Mouse (Mus musculus) intestine, postnatal 0 days (tissue): ENCODE measurements around the gene Ankrd12. TPM values are rescaled to one million over a fixed set of nuclear protein-coding genes. Genes with fewer than 3 reads are reported as not detected.

Experiments
- ATAC-seq: fragments of 200-750 bp; cut with Nextera tagmentation; 2 replicates; pipeline ENCODE4 v1.8.0; 2017; ENCODE audit warnings: mild to moderate bottlenecking, moderate TSS enrichment, moderate library complexity
- H3K27ac ChIP-seq: fragments of 300-500 bp; sonication (generic); 2 replicates; pipeline ENCODE4 v1.5.1; 2014; ENCODE audit warnings: mild to moderate bottlenecking, low read depth, low read length, moderate library complexity
- H3K27me3 ChIP-seq: fragments of 300-500 bp; sonication (generic); replicated peaks from 2 replicates; pipeline ENCODE4 v1.6.1; 2014; ENCODE audit warnings: low read length, mixed read lengths; ENCODE audit not compliant: control insufficient read depth, insufficient read depth
- H3K36me3 ChIP-seq: fragments of 300-500 bp; sonication (generic); 2 replicates; pipeline ENCODE4 v1.6.1; 2014; ENCODE audit warnings: mild to moderate bottlenecking, moderate library complexity; ENCODE audit not compliant: control insufficient read depth, insufficient read depth
- H3K4me1 ChIP-seq: fragments of 300-500 bp; sonication (generic); replicated peaks from 2 replicates; pipeline ENCODE4 v1.6.1; 2014; ENCODE audit warnings: antibody characterized with exemption, low read length, mixed read lengths; ENCODE audit not compliant: control insufficient read depth, insufficient read depth
- H3K4me2 ChIP-seq: fragments of 300-500 bp; sonication (generic); replicated peaks from 2 replicates; pipeline ENCODE4 v1.6.1; 2014; ENCODE audit warnings: low read depth, mild to moderate bottlenecking, moderate library complexity
- H3K4me3 ChIP-seq: fragments of 300-500 bp; sonication (generic); 2 replicates; pipeline ENCODE4 v1.5.1; 2014; ENCODE audit warnings: low read depth, low read length
- H3K9ac ChIP-seq: fragments of 300-500 bp; sonication (generic); 2 replicates; pipeline ENCODE4 v1.6.1; 2014; ENCODE audit warnings: mild to moderate bottlenecking, low read depth, low read length
- H3K9me3 ChIP-seq: fragments of 300-500 bp; sonication (generic); 2 replicates; pipeline ENCODE4 v1.6.1; 2016; ENCODE audit warnings: mixed run types; ENCODE audit not compliant: control insufficient read depth
- CTCF ChIP-seq: sonication (generic); IDR thresholded peaks from 2 replicates; pipeline ENCODE4 v1.5.1; 2016; ENCODE audit warnings: low read depth, mild to moderate bottlenecking, control low read depth, antibody characterized with exemption, moderate library complexity
- WGBS: fragments of 180-500 bp; shearing (Covaris S2); extraction: QIAGEN DNeasy Blood & Tissue Kit; methylation state at CpG from one replicate; pipeline ENCODE4 v1.1.7; 2014; 5-methylcytosine and 5-hydroxymethylcytosine counted together
- polyA plus RNA-seq: library from polyadenylated mRNA; unstranded; fragments of >200 nt; fragmentation: Nextera tagmentation; extraction: Ambion mirVana; gene quantifications from 2 replicates; pipeline ENCODE4 v1.2.1, GENCODE M21; 2015

The Ankrd12 gene
- polyA plus RNA-seq: 21.9 and 24.8 TPM in 2 replicates

DNA sequence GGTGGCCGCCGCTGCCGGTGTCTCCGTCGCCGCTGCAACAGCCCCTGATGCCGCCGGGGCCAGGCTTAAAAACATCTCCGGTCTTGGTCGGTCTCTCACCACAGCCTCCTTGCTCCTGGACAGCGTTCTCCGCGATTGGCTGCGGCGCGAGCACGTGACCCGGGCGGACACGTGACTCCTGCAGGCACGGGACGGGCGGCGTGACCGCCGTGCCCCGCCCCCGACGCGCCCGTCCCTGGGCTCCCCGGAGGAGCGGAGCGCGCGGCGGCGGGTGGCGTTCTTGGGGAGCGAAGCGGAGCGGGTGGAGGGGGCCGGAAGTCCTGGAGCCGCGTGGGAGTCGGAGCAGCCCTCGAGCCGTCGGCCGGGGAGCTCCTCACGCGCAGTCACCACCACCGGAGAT is at the start of gene Ankrd12:
Ankrd12 (minus strand) TSS at position 156 of the 400 bp plus-strand sequence.
- no peaks in the 10 kb centered on the region for H3K9me3 ChIP-seq
- H3K27me3 ChIP-seq: no peaks in the 10 kb centered on the region
- WGBS: under 1% methylated on average over 53 of the region's 53 CpGs
- H3K4me2 ChIP-seq: peak within 1 kb of the TSS; percentile 95
- peak within 1 kb of the TSS; percentile 88 for H3K9ac ChIP-seq
- peak within 1 kb of the TSS; percentile 98 for H3K4me3 ChIP-seq
- H3K4me1 ChIP-seq: no peaks in the 10 kb centered on the region
- peak; percentile 9; the same call in 1 of the 2 replicates for TF ChIP-seq CTCF
- peaks cover 8% of the 10 kb centered on the region; the same call in 1 of the 2 replicates for H3K36me3 ChIP-seq
- ATAC-seq: peak; percentile 97
- peak within 1 kb of the TSS; percentile 98 for H3K27ac ChIP-seq

GRCm38 (mm10) chr17:66125211-66125610 is 48.3 kb upstream of the Ankrd12 start:
- TF ChIP-seq CTCF: peak; percentile 53
- Histone ChIP-seq H3K4me3 (no peak overlapping the region), H3K9me3 (no peaks in the 10 kb centered on the region), H3K9ac (no peak overlapping the region), H3K27ac (no peak overlapping the region), H3K4me1 (0 out of 2 replicates have a peak, but pooled peaks cover 2% of the 10 kb centered on the region), H3K27me3 (no peaks in the 10 kb centered on the region), H3K4me2 (no peak overlapping the region), H3K36me3 (peaks cover 12% of the 10 kb centered on the region)
- no peak for ATAC-seq
- WGBS: 77% methylated on average over 5 of the region's 5 CpGs

DNA sequence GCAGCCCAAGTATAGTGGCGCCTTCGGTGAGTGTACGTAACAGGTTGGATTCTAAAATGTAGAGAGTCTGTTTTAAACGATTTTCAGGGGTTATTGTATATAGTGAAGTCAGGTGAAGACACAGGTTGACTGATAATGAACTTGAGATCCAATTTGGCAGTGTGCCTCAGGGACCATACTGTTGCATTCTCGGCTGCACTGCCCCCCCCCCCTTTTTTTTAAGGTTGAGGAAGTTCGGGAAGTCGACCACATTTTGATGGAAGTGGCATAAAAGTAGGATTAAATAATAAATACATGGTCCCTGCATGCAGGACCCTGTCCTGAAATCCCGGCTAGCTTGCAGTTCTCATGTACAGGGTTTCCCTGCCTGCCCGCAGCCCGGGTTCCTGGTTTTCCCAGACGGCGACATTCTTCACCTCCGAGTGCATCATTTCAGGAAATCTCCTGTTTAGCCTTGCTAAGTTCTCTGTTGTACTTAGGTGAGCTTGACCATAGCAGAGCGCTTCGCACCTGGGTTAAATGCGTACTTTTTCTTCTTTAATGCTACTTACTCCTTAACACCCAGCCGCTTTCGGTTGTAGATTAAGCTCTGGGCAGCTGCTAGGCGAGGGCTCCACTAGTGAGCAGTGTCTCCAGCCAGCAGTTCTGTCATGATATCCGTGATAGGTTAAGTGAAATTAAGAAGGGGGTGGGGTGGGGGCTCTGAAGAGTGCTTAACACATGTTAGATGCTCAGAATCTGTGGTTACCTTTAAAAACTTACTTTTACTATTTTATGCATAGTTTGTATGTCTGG is 47.1 kb upstream of the Ankrd12 start:
- H3K4me1 ChIP-seq: 0 out of 2 replicates have a peak, but pooled peaks cover 2% of the 10 kb centered on the region
- H3K4me3 ChIP-seq: peak overlapping the region; percentile 82
- H3K27ac ChIP-seq: peak overlapping the region; percentile 78; the same call in 1 of the 2 replicates
- TF ChIP-seq CTCF: no peak
- H3K9me3 ChIP-seq: no peaks in the 10 kb centered on the region
- no peaks in the 10 kb centered on the region for H3K27me3 ChIP-seq
- peak; percentile 3; the same call in 1 of the 2 replicates for ATAC-seq
- H3K4me2 ChIP-seq: peak overlapping the region; percentile 77
- WGBS: under 1% methylated on average over 20 of the region's 20 CpGs
- peaks cover 17% of the 10 kb centered on the region; the same call in 1 of the 2 replicates for H3K36me3 ChIP-seq
- H3K9ac ChIP-seq: peak overlapping the region; percentile 51

GRCm38 (mm10) chr17:66123066-66123815 is 46.4 kb upstream of the Ankrd12 start, which contains the start of gene Ddx11:
Gene Ddx11 (plus strand): TSS chr17:66123520.
- 4% methylated on average over 45 of the region's 45 CpGs for WGBS
- 0 out of 2 replicates have a peak, but pooled peaks cover 2% of the 10 kb centered on the region for H3K4me1 ChIP-seq
- peak within 1 kb of the TSS; percentile 82 for H3K4me3 ChIP-seq
- H3K36me3 ChIP-seq: peaks cover 25% of the 10 kb centered on the region; the same call in 1 of the 2 replicates
- H3K27ac ChIP-seq: peak within 1 kb of the TSS; percentile 78; the same call in 1 of the 2 replicates
- H3K27me3 ChIP-seq: no peaks in the 10 kb centered on the region
- TF ChIP-seq CTCF: peak; percentile 22; the same call in 1 of the 2 replicates
- peak within 1 kb of the TSS; percentile 77 for H3K4me2 ChIP-seq
- H3K9ac ChIP-seq: peak within 1 kb of the TSS; percentile 51
- H3K9me3 ChIP-seq: no peaks in the 10 kb centered on the region
- peak; percentile 87 for ATAC-seq

- no peak for TF ChIP-seq CTCF
- Histone ChIP-seq H3K27ac (no peak overlapping the region), H3K9ac (no peak overlapping the region), H3K36me3 (peaks cover 44% of the 10 kb centered on the region), H3K4me1 (0 out of 2 replicates have a peak, but pooled peaks cover 2% of the 10 kb centered on the region), H3K9me3 (no peaks in the 10 kb centered on the region), H3K4me3 (no peak overlapping the region), H3K27me3 (no peaks in the 10 kb centered on the region), H3K4me2 (no peak overlapping the region)
- WGBS: 92% methylated on average over 1 of the region's 1 CpGs
- ATAC-seq: no peak
Observed at GRCm38 (mm10) chr17:66120701-66121100, 43.8 kb upstream of the Ankrd12 start.

- 84% methylated on average over 8 of the region's 8 CpGs for WGBS
- H3K4me1 ChIP-seq: no peaks in the 10 kb centered on the region
- no peak overlapping the region for H3K27ac ChIP-seq
- no peak for TF ChIP-seq CTCF
- H3K4me3 ChIP-seq: no peak overlapping the region
- peaks cover 61% of the 10 kb centered on the region for H3K36me3 ChIP-seq
- no peak for ATAC-seq
- no peak overlapping the region for H3K4me2 ChIP-seq
- no peak overlapping the region for H3K9ac ChIP-seq
- no peaks in the 10 kb centered on the region for H3K27me3 ChIP-seq
- H3K9me3 ChIP-seq: no peaks in the 10 kb centered on the region
Observed at GRCm38 (mm10) chr17:66118991-66119390, 42.1 kb upstream of the Ankrd12 start.
